Mouse (Mus musculus) lung, embryonic 14.5 days (tissue): ENCODE results near the gene Shisa6. TPM values are rescaled to one million over a fixed set of nuclear protein-coding genes. Genes with fewer than 3 reads are reported as not detected.
A peak's percentile ranks its signal among the peaks of the same experiment; 100 is the strongest.

Experiments
- ATAC-seq: fragments of 200-750 bp; cut with Nextera tagmentation; 2 replicates; pipeline ENCODE4 v1.8.0; 2017; ENCODE audit warnings: mild to moderate bottlenecking, moderate TSS enrichment, moderate library complexity; ENCODE audit not compliant: insufficient read depth
- DNase-seq: peaks from one replicate; pipeline ENCODE4 v3.0.0-alpha.2; 2015
- H3K27ac ChIP-seq: fragments of 300-500 bp; sonication (generic); 2 replicates; pipeline ENCODE4 v1.5.1; 2014; ENCODE audit warnings: low read depth, mild to moderate bottlenecking, moderate library complexity
- H3K27me3 ChIP-seq: fragments of 300-500 bp; sonication (generic); 2 replicates; pipeline ENCODE4 v1.6.1; 2014; ENCODE audit warnings: low read length, control low read depth; ENCODE audit not compliant: insufficient read depth
- H3K36me3 ChIP-seq: fragments of 300-500 bp; sonication (generic); 2 replicates; pipeline ENCODE4 v1.6.1; 2014; ENCODE audit warnings: control low read depth; ENCODE audit not compliant: insufficient read depth
- H3K4me1 ChIP-seq: fragments of 300-500 bp; sonication (generic); 2 replicates; pipeline ENCODE4 v1.6.1; 2014; ENCODE audit warnings: antibody characterized with exemption, control low read depth; ENCODE audit not compliant: insufficient read depth
- H3K4me2 ChIP-seq: fragments of 300-500 bp; sonication (generic); 2 replicates; pipeline ENCODE4 v1.6.1; 2014; ENCODE audit warnings: mild to moderate bottlenecking
- H3K4me3 ChIP-seq: fragments of 300-500 bp; sonication (generic); 2 replicates; pipeline ENCODE4 v1.5.1; 2014; ENCODE audit warnings: low read depth, low read length
- H3K9ac ChIP-seq: fragments of 300-500 bp; sonication (generic); 2 replicates; pipeline ENCODE4 v1.6.1; 2014
- H3K9me3 ChIP-seq: fragments of 300-500 bp; sonication (generic); 2 replicates; pipeline ENCODE4 v1.6.1; 2016; ENCODE audit warnings: low read depth, low read length, control low read depth
- CTCF ChIP-seq: IDR thresholded peaks from 2 replicates; pipeline ENCODE4 v1.5.1; 2016; ENCODE audit warnings: antibody characterized with exemption, low read depth
- WGBS: fragments of 180-500 bp; shearing (Covaris S2); extraction: QIAGEN DNeasy Blood & Tissue Kit; methylation state at CpG from one replicate; pipeline ENCODE4 v1.1.7; 2014; 5-methylcytosine and 5-hydroxymethylcytosine counted together
- polyA plus RNA-seq: library from polyadenylated mRNA; unstranded; fragments of >200 nt; fragmentation: Nextera tagmentation; extraction: Ambion mirVana; gene quantifications from 2 replicates; pipeline ENCODE4 v1.2.1, GENCODE M21; 2014

Gene Shisa6
- polyA plus RNA-seq, 1 experiment from 2014 or later: 0.14 TPM

DNA sequence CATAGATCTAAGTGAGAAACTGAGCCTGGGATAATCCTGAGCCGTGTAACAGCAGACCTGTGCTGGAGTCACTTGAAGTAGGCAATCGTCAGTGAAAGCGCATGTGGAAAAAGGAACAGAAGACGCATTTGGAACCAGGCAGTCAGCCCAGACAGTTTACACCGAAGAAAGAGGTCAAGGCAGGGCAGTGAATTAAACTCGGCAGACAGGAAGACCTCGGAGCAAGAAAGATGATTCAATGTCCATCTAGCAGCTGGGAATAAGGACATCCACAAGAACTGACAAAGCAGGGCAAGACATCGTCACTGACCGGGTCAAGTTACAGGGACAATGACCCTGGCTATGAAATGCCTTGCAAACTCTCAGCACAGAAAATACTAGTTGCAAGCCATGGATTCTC lies 10.1 kb upstream of the Shisa6 start:
- no peak for TF ChIP-seq CTCF
- Histone ChIP-seq H3K4me3 (no peak overlapping the region), H3K27ac (no peak overlapping the region), H3K4me2 (no peak overlapping the region), H3K9me3 (no peaks in the 10 kb centered on the region), H3K9ac (no peak overlapping the region), H3K27me3 (no peaks in the 10 kb centered on the region), H3K4me1 (no peaks in the 10 kb centered on the region), H3K36me3 (no peaks in the 10 kb centered on the region)
- ATAC-seq: no peak
- no peak for DNase-seq
- 56% methylated on average over 9 of the region's 9 CpGs for WGBS

DNA sequence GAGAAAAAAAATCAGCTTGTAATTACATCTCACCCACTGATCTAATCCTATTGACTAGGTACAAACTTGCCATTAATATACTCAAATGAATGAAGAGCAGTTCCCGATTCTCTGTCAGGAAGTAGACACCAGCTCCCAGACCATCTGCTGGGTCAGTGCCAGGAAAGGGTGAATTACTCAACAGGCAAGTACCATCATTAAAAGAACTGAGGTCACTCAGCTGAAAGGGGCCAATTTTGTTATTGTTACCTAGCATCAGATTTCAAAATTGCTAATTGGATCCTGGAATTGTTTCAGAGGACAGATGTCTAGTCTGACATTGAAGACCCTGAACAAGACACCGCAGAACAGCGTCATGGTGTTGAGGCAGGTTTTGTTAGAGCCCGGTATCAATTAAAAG lies 9.4 kb upstream of the Shisa6 start:
- Histone ChIP-seq H3K4me1 (no peaks in the 10 kb centered on the region), H3K4me2 (no peak overlapping the region), H3K27me3 (no peaks in the 10 kb centered on the region), H3K4me3 (no peak overlapping the region), H3K9ac (no peak overlapping the region), H3K27ac (no peak overlapping the region), H3K36me3 (no peaks in the 10 kb centered on the region), H3K9me3 (no peaks in the 10 kb centered on the region)
- no peak for ATAC-seq
- DNase-seq: no peak
- 75% methylated on average over 4 of the region's 4 CpGs for WGBS
- no peak for TF ChIP-seq CTCF

DNA sequence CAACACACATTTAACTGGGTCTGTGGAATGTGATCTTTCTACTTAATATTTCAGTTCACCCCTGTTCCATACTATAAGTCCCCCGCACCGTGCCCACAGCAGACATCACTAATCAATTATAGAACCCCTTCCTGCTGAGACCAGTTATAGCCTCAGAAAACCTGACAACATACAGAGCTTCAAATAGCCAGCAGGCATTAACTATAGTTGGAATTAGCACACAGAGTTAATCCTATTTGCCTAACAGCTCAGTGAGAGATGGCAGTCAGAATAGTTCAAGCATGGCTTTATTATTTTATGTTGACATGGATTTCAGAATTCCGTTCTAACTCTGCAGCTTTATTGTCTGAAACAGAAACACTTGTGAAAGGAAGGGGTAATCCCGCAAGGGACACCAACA lies 8.5 kb upstream of the Shisa6 start:
- Histone ChIP-seq H3K27me3 (no peaks in the 10 kb centered on the region), H3K4me2 (no peak overlapping the region), H3K36me3 (no peaks in the 10 kb centered on the region), H3K27ac (no peak overlapping the region), H3K9me3 (no peaks in the 10 kb centered on the region), H3K9ac (no peak overlapping the region), H3K4me3 (no peak overlapping the region), H3K4me1 (no peaks in the 10 kb centered on the region)
- 78% methylated on average over 4 of the region's 4 CpGs for WGBS
- no peak for ATAC-seq
- TF ChIP-seq CTCF: no peak
- DNase-seq: no peak

DNA sequence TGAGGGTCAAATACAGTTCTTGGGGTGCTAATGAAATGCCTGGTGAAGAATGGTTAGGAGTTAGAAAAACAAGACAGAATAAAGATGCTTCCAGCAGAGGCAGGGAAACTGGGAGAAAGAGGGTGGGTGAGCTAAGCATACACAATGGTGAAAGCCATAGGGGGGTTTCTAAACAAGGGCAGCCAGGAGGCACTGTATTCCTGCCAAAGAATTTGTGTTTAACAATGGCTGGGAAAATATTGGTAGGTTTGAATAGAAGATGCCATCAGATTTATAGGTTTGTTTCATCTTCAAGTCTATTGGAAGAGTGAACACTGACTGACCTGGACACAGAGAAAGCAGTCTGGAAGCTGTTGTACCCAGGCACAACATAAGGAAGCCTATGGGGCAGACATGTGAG lies 2.4 kb upstream of the Shisa6 start:
- H3K4me3 ChIP-seq: no peak overlapping the region
- H3K9ac ChIP-seq: no peak overlapping the region
- no peaks in the 10 kb centered on the region for H3K36me3 ChIP-seq
- no peaks in the 10 kb centered on the region for H3K9me3 ChIP-seq
- no peak overlapping the region for H3K4me2 ChIP-seq
- no peak for ATAC-seq
- H3K4me1 ChIP-seq: no peaks in the 10 kb centered on the region
- no peak for DNase-seq
- H3K27ac ChIP-seq: no peak overlapping the region
- TF ChIP-seq CTCF: no peak
- peaks cover 56% of the 10 kb centered on the region for H3K27me3 ChIP-seq

DNA sequence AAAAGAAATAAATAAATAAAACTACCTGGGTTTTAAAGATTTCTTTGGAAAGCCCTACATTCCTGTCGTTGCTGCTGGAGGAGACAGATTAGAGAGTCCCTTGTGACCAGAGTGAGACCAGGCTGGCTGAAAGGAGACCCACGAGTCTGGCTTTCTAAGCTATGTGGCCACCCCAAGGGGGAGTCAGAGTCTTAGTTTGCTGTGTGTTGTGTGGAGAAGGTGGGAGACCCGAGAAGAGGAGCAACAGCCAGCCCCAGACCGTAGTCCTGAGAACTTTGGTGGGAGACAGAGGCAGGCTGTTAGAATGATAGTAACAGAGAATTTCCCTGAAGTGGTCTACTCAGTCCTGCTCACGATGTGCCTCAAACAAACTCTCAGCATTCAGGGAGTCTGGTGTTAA lies 1.6 kb upstream of the Shisa6 start:
- no peak for ATAC-seq
- peak; percentile 53 for DNase-seq
- Histone ChIP-seq H3K4me2 (peak overlapping the region; percentile 27; the same call in 1 of the 2 replicates), H3K4me3 (no peak overlapping the region), H3K27me3 (peaks cover 63% of the 10 kb centered on the region), H3K9me3 (no peaks in the 10 kb centered on the region), H3K36me3 (no peaks in the 10 kb centered on the region), H3K4me1 (no peaks in the 10 kb centered on the region), H3K27ac (no peak overlapping the region), H3K9ac (no peak overlapping the region)
- WGBS: 0% methylated on average over 5 of the region's 5 CpGs
- peak; percentile 36 for TF ChIP-seq CTCF

DNA sequence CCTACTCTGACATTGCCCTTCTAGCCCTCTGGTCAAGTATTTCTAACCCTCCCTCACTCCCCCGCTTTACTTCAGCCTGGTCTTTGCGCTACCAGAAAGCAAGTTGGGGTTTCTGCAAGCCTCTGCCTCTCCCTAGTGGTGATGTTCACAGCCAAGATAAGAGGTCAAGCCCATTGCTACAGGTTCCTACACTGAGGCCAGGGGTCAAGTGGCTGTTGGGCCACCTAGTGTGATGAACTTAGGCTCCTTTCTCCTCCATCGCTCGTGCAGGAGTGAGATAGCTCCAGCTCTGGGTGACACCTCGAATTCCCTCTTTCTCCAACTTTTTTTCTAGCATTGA lies 1.2 kb upstream of the Shisa6 start:
- TF ChIP-seq CTCF: peak; percentile 49
- Histone ChIP-seq H3K4me1 (no peaks in the 10 kb centered on the region), H3K4me2 (peak overlapping the region; percentile 93), H3K27me3 (peaks cover 63% of the 10 kb centered on the region), H3K27ac (no peak overlapping the region), H3K9ac (peak overlapping the region; percentile 36; the same call in 1 of the 2 replicates), H3K36me3 (no peaks in the 10 kb centered on the region), H3K9me3 (no peaks in the 10 kb centered on the region), H3K4me3 (peak overlapping the region; percentile 54)
- WGBS: 2% methylated on average over 5 of the region's 5 CpGs
- DNase-seq (peak; percentile 47), ATAC-seq (peak; percentile 26; the same call in 1 of the 2 replicates)

DNA sequence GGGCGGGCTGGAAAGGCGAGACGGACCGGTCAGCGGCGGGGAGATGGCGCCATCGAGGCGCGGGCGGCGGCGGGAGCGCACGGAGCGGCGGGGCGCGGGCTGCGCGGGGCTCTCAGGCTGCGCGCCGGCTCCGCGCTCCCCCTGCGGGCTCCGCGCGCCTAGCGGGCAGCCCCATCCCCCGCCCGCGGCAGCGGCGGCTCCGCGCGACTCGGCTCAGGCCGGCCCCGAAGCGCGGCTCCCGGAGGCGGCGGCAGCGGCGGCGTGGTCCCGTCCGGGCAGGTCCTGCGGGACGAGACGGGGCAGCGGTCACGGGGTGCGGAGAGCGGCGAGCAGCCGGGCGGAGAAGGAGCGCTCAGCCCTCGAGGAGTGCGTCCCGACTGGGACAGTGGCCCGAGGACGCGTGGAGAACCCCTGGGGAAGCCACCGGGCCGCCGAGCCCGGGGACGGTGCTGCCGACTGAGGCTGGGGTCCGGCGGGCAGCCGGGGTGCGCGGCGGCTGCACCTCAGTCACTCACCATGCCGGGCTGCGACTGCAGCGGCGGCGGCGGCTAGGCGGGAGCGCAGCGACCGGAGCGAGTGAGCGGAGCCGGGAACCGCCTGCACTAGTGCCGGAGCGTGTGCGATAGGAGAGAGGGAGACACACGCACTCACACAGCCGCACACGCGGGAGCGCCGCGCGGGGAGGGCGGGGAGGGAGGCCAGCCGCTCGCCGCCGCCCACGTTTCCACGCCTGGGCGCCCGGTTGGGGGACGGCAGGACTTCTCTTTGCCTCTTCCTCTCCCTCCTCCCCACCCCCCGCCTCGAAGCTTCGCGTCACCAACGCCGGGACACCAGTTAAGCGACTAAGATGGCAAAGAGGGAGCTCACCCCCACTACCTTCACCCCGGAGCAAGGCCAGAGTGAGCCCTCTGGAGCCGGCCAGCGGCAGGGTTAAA lies 549 bp upstream of the Shisa6 start:
- no peak for TF ChIP-seq CTCF
- Histone ChIP-seq H3K4me3 (peak overlapping the region; percentile 54), H3K27ac (no peak overlapping the region), H3K4me1 (no peaks in the 10 kb centered on the region), H3K36me3 (no peaks in the 10 kb centered on the region), H3K4me2 (peak overlapping the region; percentile 93), H3K27me3 (peaks cover 63% of the 10 kb centered on the region), H3K9me3 (no peaks in the 10 kb centered on the region), H3K9ac (peak overlapping the region; percentile 36)
- DNase-seq: peak; percentile 49
- peak; percentile 76 for ATAC-seq
- WGBS: 0% methylated on average over 75 of the region's 126 CpGs
